Mouse (Mus musculus) urinary bladder, postnatal 4 days (tissue): ENCODE measurements around the gene Tex101.
"Not testable (repeated sequence)": the region's sequence is repeated elsewhere in the genome, so short reads cannot be mapped to it uniquely, and the experiment has no call there.

Experiments used
- DNase-seq, 2 experiments: peaks; one replicate each; pipeline ENCODE4 v3.0.0; 2021 to 2022; ENCODE audit warnings: low spot score in 2 of 2

Gene Tex101

GRCm38 (mm10) chr7:24636264-24636663 lies 40.2 kb downstream of the Tex101 start, which contains the start of gene Lypd3:
TSS of gene Lypd3 (plus strand) at chr7:24636550.
- no peak for DNase-seq

- no peak for DNase-seq
These were observed 46.2 kb downstream of the Tex101 start for GRCm38 (mm10) chr7:24630116-24630880.

GRCm38 (mm10) chr7:24629672-24630071 lies 46.8 kb downstream of the Tex101 start:
- no peak for DNase-seq

GRCm38 (mm10) chr7:24628685-24629610 lies 47.5 kb downstream of the Tex101 start:
- peak; percentile 79 to 86 for DNase-seq

GRCm38 (mm10) chr7:24622967-24623366 lies 53.5 kb downstream of the Tex101 start:
- DNase-seq: no peak

GRCm38 (mm10) chr7:24621193-24621592 lies 55.3 kb downstream of the Tex101 start:
- no peak for DNase-seq

GRCm38 (mm10) chr7:24619671-24620397 lies 56.6 kb downstream of the Tex101 start:
- no peak for DNase-seq

GRCm38 (mm10) chr7:24618374-24618773 lies 58.1 kb downstream of the Tex101 start:
- not testable (repeated sequence) for DNase-seq
